ENCODE assay signal across 14 mouse cellular contexts in the genomic region with DNA sequence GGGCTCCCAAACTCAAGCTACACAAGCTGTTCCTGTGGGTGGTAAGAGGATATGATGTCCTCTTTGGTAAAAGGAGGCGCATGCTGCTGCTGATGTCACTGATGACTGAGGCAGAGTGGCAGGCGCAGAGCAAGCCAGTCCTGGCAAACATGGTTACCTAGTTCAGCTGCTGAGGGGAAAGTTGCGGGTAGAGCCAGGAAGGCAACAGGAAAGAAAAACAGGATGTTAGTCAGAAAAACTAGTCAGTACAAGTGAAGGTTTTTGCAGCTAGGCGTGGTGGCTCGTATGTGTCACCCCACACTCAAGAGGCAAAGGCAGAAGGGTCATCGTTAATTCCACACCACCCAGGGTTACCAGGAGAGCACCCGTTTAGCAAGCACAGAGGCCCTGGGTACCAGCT. TPM values are rescaled to one million over a fixed set of nuclear protein-coding genes. Genes with fewer than 3 reads are reported as not detected.
DNase-seq lines count a peak whose midpoint lies in the region; TF ChIP-seq lines count a peak whose summit lies in the region.
"Had no signal": no experiment of that assay in that cellular context is flagged by ENCODE, and none has a peak within 500 bp of the region (broad histone marks: within the 10 kb centered on the region; RNA-seq: fewer than 3 reads in every experiment).

No protein-coding gene starts in this region.

- no peaks in the 10 kb centered on the region for H3K27me3 ChIP-seq in myocyte (ENCODE audit: control insufficient read depth, insufficient read depth, insufficient read length)
- H3K27me3 ChIP-seq: liver, embryonic 12.5 days had no signal

- intact Hi-C loops in left cerebral cortex, adult 2 months (cut with DNase I) = no loop called here

- H3K36me3 ChIP-seq in myocyte (ENCODE audit: control insufficient read depth, insufficient read depth) = peaks cover 13% of the 10 kb centered on the region

- H3K4me2 ChIP-seq in myocyte (ENCODE audit: low read depth) = peak overlapping the region; percentile 20
- H3K4me2 ChIP-seq: liver, embryonic 12.5 days had no signal

- H3ac ChIP-seq in myocyte (ENCODE audit: control insufficient read depth, insufficient read length) = no peak overlapping the region

- no peak for TF ChIP-seq POLR2A in myocyte (IDR thresholded peaks at IDR 0.05; ENCODE audit: insufficient read length, low read depth)

- no peak overlapping the region for H3K27ac ChIP-seq in left cerebral cortex, adult 2 months
- H3K27ac ChIP-seq: liver, embryonic 12.5 days had no signal

- no peak overlapping the region for H3K4me3 ChIP-seq in myocyte
- H3K4me3 ChIP-seq in left cerebral cortex, adult 2 months = no peak overlapping the region
- H3K4me3 ChIP-seq: liver, embryonic 12.5 days had no signal

- H3K79me2 ChIP-seq in myocyte (ENCODE audit: control insufficient read depth, insufficient read depth) = no peaks in the 10 kb centered on the region

- DNase-seq in layer of hippocampus, adult 9-11 months = peak; percentile 28
- DNase-seq in layer of hippocampus, postnatal 14 days (ENCODE audit: low spot score in 2 of 2) = no peak
- peak; percentile 58 to 63 for DNase-seq in B cell, adult 2 months
- peak; percentile 36 for DNase-seq in fibroblast of lung, adult 2 months (ENCODE audit: low read depth)
- DNase-seq in left cerebral cortex, adult 2 months (ENCODE audit: extremely low spot score in 1 of 2, low spot score in 2 of 2) = no peak
- DNase-seq in right cerebral cortex, postnatal 4 days = no peak
- no peak for DNase-seq in left cerebral cortex, adult 9 months (ENCODE audit: low spot score in 2 of 2)
- DNase-seq: cerebellum, adult 2 months; kidney, adult 9 months; lung, postnatal 14 days had no signal

- TF ChIP-seq CTCF in left cerebral cortex, adult 2 months (IDR thresholded peaks at IDR 0.05) = no peak

TF ChIP-seq in myocyte, 11 proteins besides CTCF, POLR2A, EP300 and RAD21:
- TF ChIP-seq USF1 (IDR thresholded peaks at IDR 0.05; ENCODE audit: low read depth) (no peak), MYOD1 (IDR thresholded peaks at IDR 0.05; ENCODE audit: control insufficient read depth in 1 of 3, insufficient read length in 2 of 3, low read depth in 2 of 3) (peak in 1 of 3 experiments; percentile 27), TCF12 (IDR thresholded peaks at IDR 0.05; ENCODE audit: insufficient read depth, poor library complexity, severe bottlenecking) (no peak)

RNA-seq across cellular contexts. Expression of a gene that starts 43.3 kb away (rescaled TPM):
- total RNA-seq in layer of hippocampus, postnatal 14 days (2021) = 10 to 100 TPM; 85.7 to 87.6 TPM
- polyA plus RNA-seq in myocyte (2012; fragmentation: generic; extraction: Trizol) = 18.3 TPM
- 10 to 100 TPM; 68.1 to 73.1 TPM for total RNA-seq in left cerebral cortex, adult 2 months (2021)

RNA-seq across cellular contexts. Expression of a gene that starts 46.8 kb away (rescaled TPM):
- total RNA-seq in layer of hippocampus, postnatal 14 days (2021) = under 1 TPM in 1 of 2 experiments, not detected in 1; 0.21 TPM
- not detected for polyA plus RNA-seq in myocyte (2012; fragmentation: generic; extraction: Trizol)
- not detected for total RNA-seq in left cerebral cortex, adult 2 months (2021)
- total RNA-seq: layer of hippocampus, adult 18-20 months; left cerebral cortex, postnatal 25 days had no signal

Comparison
In these comparisons a context has a peak if more than half of its experiments do, and no peak if none do; other contexts are left out.
1. DNase-seq: peak in layer of hippocampus, adult 9-11 months (single experiment), B cell, adult 2 months (2 of 2) and fibroblast of lung, adult 2 months (single experiment); none in layer of hippocampus, postnatal 14 days (0 of 2), left cerebral cortex, adult 2 months (0 of 2), right cerebral cortex, postnatal 4 days (single experiment) and left cerebral cortex, adult 9 months (0 of 2).